Mouse (Mus musculus) spleen, adult 2 months (tissue): ENCODE measurements around the gene Polr2i.

ENCODE experiments used
- CTCF ChIP-seq: fragments of 200-500 bp; IDR thresholded peaks from 2 replicates; pipeline ENCODE4 v1.5.1; 2011; ENCODE audit warnings: mild to moderate bottlenecking, inconsistent platforms; ENCODE audit not compliant: insufficient read depth, insufficient read length, insufficient replicate concordance; ENCODE audit errors: extremely low read depth
- POLR2A ChIP-seq: fragments of 200-500 bp; IDR thresholded peaks from 2 replicates; pipeline ENCODE4 v1.6.1; 2011; ENCODE audit warnings: low read depth, low read length, inconsistent platforms

- TF ChIP-seq CTCF (no peak), POLR2A (no peak)
These were observed 36.3 kb upstream of the Polr2i start for GRCm38 (mm10) chr7:30195461-30195860.
